Mouse (Mus musculus) embryonic stem cell, embryonic (primary cell): ENCODE measurements around the gene Rfxap.

Experiments
- CTCF ChIA-PET, 4 experiments: fragments of 300-600 bp in 2 of 4; fragments of 350-600 bp in 2 of 4; sonication (Branson Sonifier 250); formaldehyde crosslinking; loops; one replicate each; lab custom pipeline; 2022; ENCODE audit warnings: inconsistent platforms in 2 of 4; lab: Charles Lee
- POLR2A ChIA-PET, 4 experiments: fragments of 300-600 bp in 2 of 4; fragments of 350-600 bp in 2 of 4; sonication (Branson Sonifier 250); formaldehyde crosslinking; loops; one replicate each; lab custom pipeline; 2022; ENCODE audit warnings: antibody characterized with exemption in 4 of 4, inconsistent platforms in 1 of 4; lab: Charles Lee

The Rfxap gene

GRCm38 (mm10) chr3:54790601-54791000 lies 17.0 kb downstream of the Rfxap start:
- ChIA-PET POLR2A (interaction anchor here in 2 of 4 experiments (1.0 to 2.8 kb wide), 3 partner anchors 9 to 25 kb away, joined by 3 to 16 read pairs (median 3); no protein-coding TSS in a partner anchor), CTCF (interaction anchor here in 2 of 4 experiments (0.7 kb wide), 2 partner anchors 18 to 44 kb away, joined by 4 to 20 read pairs; no protein-coding TSS in a partner anchor)

DNA sequence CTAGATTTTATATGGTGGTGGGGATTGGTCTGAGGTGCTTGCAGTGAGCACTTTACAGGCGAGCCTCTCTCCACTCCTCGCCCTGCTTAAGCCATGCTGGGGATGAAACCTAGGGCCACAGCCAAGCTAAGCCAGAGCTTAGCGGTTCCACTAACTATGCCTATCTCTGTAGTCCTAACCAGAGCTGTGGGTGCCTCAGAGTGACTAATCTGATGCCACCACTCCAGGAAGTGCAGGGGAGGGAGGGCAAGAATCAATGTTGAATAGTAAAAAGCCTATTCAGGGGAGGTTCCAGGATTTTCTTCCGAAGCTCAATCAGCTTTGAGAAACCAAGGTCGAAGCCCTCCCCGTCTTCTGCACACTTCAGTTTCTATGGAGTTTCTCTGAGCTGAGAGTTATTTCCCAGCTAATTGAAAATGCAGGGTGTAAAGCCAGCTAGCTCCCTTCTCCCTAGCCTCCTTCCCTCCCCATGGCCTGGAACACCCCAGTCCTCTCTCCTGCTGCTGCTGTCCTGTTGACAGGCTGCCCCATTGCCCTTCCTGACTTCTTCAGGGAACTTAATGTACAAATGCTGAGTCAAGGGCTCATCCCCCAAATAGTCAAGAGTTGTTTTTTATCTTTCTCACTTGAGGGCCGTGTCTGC lies 31.5 kb downstream of the Rfxap start:
- POLR2A ChIA-PET: interaction anchor here in 2 of 4 experiments (1.0 to 1.1 kb wide), 3 partner anchors 9 to 83 kb away, joined by 3 read pairs; partner anchors contain the start of gene Supt20 (in 1 of the 2)

GRCm38 (mm10) chr3:54773613-54774012 lies 34.0 kb downstream of the Rfxap start:
- ChIA-PET POLR2A (interaction anchor here in 1 of 4 experiments (1.2 kb wide), 1 partner anchor 8 kb away, joined by 4 read pairs; no protein-coding TSS in a partner anchor), CTCF (interaction anchor here in 2 of 4 experiments (0.6 to 1.7 kb wide), 4 partner anchors 8 to 1690 kb away, joined by 3 to 8 read pairs (median 3); no protein-coding TSS in a partner anchor)

More for the DNA sequence above, 31.5 kb downstream of the Rfxap start:
- CTCF ChIA-PET: interaction anchor here in 2 of 4 experiments (1.1 to 1.2 kb wide), 2 partner anchors 20 to 31 kb away, joined by 3 to 4 read pairs; no protein-coding TSS in a partner anchor

DNA sequence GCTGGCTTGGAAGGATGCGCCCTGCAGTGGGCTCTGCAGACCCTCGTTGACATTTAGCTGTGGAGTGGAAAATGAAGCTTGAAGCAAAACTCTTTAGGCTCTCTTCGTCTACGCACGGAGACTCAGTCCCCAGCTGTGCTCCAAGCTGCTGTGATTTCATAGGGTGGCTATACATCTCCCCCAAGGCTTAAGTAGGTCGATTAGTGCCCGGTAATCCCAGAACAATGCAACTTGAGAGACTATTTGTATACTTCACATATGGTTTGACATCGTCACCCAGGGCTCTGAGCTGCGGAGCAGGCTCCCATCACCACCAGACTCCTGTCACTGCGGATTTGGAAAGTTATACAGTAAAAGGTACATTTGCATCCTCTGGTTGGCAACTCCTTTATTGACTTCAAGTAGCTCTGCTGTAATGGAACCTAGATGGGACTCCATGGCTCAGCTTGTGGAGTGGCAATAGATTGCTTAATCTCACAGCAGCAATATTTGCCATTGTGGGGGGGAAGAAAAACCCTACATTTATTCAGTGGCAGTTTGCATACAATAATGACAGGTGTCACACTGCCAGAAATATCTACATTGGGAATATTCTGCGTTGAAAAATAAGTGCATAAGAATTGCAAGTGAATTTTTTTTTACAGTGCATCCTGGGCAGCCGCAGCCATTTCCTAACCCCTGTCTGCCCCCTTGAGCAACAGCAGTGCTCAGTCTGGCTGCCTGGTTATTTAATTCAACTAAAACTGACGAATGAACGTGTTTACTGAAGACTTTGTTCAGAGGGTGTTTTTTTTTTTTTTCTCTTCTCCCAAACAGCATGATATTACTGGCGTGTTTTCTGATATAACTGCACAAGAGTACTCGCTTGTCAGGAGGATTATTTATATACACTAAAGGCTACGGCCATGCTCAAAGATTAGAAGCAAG lies 38.0 kb downstream of the Rfxap start:
- POLR2A ChIA-PET: interaction anchor here in 1 of 4 experiments (0.7 kb wide), 1 partner anchor 281 kb away, joined by 3 read pairs; no protein-coding TSS in a partner anchor
- CTCF ChIA-PET: interaction anchor here in 1 of 4 experiments (1.0 to 1.4 kb wide), 2 partner anchors 24 to 34 kb away, joined by 4 to 5 read pairs; partner anchors contain the start of genes Alg5 and Exosc8

- POLR2A ChIA-PET: no interaction called here
- CTCF ChIA-PET: no interaction called here
Observed at GRCm38 (mm10) chr3:54768592-54768991, 39.0 kb downstream of the Rfxap start.

DNA sequence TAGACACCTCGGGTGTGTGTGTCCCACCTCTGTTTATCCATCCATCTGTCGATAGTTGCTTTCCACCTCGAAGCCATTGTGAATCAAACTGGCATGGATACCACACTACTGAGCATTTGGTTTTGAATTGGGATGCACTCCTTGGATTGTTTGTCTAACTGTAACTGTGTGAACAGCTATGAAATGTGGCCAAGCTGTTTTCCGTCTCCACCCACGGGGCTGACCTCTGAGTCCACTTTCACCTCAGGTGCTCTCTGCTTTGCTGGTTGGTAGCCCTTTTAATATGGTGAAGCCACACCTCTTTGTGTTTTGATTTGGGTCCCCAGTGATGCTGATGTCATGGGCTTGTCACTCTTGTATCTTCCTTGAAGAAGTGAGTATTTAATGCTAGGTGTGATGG lies 40.8 kb downstream of the Rfxap start:
- POLR2A ChIA-PET: interaction anchor here in 2 of 4 experiments (0.6 to 1.5 kb wide), 5 partner anchors 11 to 74 kb away, joined by 3 to 5 read pairs (median 3); partner anchors contain the start of genes Alg5 (in 1 of the 2), Exosc8 (in 1 of the 2) and Smad9 (in 1 of the 2)
- CTCF ChIA-PET: interaction anchor here in 1 of 4 experiments (0.6 kb wide), 1 partner anchor 976 kb away, joined by 3 read pairs; no protein-coding TSS in a partner anchor

DNA sequence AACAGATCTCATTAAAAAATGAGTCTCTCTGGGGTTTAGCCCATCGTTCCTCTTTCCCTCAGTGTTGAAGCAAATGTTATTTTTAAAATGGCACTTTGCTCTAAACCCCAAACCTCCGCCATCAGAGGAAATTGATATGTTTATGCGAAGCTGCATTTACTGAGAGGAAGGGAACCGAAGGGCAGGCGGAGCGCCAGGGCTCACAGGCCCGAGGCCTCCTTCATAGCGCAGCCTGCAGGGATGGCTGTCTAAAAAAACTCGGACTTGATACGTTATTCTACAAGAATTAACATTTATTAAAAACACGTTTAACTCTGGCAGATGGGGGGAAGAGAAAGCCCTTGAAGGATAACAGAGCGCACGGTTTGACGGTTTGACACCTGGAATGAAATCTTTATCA lies 41.6 kb downstream of the Rfxap start:
- ChIA-PET CTCF (interaction anchor here in 2 of 4 experiments (0.6 to 1.0 kb wide), 2 partner anchors 32 to 976 kb away, joined by 3 to 4 read pairs; no protein-coding TSS in a partner anchor), POLR2A (interaction anchor here in 2 of 4 experiments (0.7 to 1.5 kb wide), 7 partner anchors 10 to 31 kb away, joined by 3 to 5 read pairs (median 3); partner anchors contain the start of genes Alg5 (in 1 of the 2), Exosc8 (in 1 of the 2) and Smad9 (in 1 of the 2))

GRCm38 (mm10) chr3:54765521-54765920 lies 42.1 kb downstream of the Rfxap start:
- ChIA-PET POLR2A (interaction anchor here in 3 of 4 experiments (0.5 to 1.9 kb wide), 11 partner anchors 10 to 51 kb away, joined by 3 to 7 read pairs (median 3); partner anchors contain the start of gene Smad9 (in 1 of the 3)), CTCF (interaction anchor here in 2 of 4 experiments (1.0 to 2.4 kb wide), 5 partner anchors 16 to 44 kb away, joined by 3 to 13 read pairs (median 4); no protein-coding TSS in a partner anchor)

- POLR2A ChIA-PET: interaction anchor here in 3 of 4 experiments (0.6 to 1.9 kb wide), 20 partner anchors 8 to 623 kb away, joined by 3 to 7 read pairs (median 3); partner anchors contain the start of genes Smad9 (in 2 of the 3), Supt20 (in 2 of the 3), Alg5 (in 1 of the 3) and Exosc8 (in 1 of the 3)
- CTCF ChIA-PET: interaction anchor here (0.5 to 2.4 kb wide), 10 partner anchors 8 to 293 kb away, joined by 3 to 13 read pairs (median 4); partner anchors contain the start of genes Alg5 (in 1 of the 4) and Exosc8 (in 1 of the 4)
Observed at GRCm38 (mm10) chr3:54764418-54764817, 43.2 kb downstream of the Rfxap start.

- CTCF ChIA-PET: no interaction called here
- POLR2A ChIA-PET: no interaction called here
Observed at GRCm38 (mm10) chr3:54761258-54761657, 46.3 kb downstream of the Rfxap start.

DNA sequence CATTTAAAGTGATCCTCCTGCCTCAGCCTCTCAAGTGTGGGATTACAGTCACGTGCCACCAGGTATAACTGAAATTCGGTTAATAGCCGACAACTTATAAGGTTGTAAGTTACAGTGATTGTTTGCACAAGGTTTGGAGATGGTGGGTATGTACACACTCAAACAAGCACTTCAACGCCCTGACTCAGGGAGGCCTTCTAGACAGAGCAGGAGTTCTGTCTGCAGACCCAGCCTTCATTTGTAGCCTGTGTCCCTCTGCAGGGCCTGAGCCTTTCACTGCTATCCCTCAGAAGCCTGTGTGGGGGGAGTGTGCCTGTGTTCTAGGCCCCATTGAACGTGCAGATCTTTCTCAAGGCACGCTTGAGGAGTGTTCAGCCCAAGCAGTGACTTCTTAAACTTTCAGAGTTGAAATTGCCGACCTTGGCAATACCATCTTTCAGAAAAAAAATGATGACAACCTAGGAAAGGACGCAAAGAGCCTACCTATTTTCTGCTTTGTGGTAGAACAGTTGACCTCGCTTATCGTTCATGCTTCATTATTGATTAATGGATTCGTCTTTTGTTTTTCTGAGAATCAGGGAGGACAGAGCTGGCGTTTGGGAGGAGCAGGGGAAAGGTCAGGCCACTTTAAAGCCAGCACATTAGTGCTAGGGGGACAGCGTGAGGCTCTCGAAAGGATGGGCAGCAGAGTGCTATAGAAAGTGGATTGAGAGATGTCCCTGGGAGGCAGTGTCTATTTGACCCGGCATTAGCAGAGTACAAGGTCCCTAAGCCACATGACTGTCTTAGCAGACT lies 47.1 kb downstream of the Rfxap start:
- POLR2A ChIA-PET: no interaction called here
- CTCF ChIA-PET: interaction anchor here in 1 of 4 experiments (0.6 kb wide), 1 partner anchor 15 kb away, joined by 4 read pairs; no protein-coding TSS in a partner anchor

GRCm38 (mm10) chr3:54759211-54759610 lies 48.4 kb downstream of the Rfxap start:
- CTCF ChIA-PET: interaction anchor here in 2 of 4 experiments (0.9 to 1.4 kb wide), 2 partner anchors 13 to 23 kb away, joined by 3 read pairs; no protein-coding TSS in a partner anchor
- POLR2A ChIA-PET: interaction anchor here in 2 of 4 experiments (0.6 to 1.1 kb wide), 2 partner anchors 13 to 23 kb away, joined by 3 read pairs; no protein-coding TSS in a partner anchor

- POLR2A ChIA-PET: no interaction called here
- CTCF ChIA-PET: interaction anchor here in 1 of 4 experiments (4.0 kb wide), 1 partner anchor 12 kb away, joined by 14 read pairs; no protein-coding TSS in a partner anchor
Observed at GRCm38 (mm10) chr3:54757446-54757845, 50.1 kb downstream of the Rfxap start.

DNA sequence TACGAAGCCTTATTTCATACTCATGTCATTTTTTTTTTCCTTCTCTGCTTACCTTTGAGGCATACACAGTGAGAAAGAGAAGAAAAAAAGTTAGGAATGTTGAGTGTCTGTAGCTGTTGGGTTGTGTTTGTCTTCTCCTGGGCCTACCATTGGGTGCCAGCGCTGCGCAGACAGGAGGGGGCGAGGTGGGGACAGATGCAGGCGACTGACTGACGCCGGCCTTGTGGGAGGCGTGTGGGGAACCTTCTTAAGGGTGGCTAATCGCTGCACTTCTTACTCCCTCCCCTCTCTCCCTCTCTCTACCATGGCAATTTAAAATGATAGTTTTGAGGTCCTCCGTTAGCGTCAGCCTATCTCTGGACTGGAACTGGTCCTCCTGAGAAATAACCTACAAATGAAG lies 51.5 kb downstream of the Rfxap start:
- ChIA-PET POLR2A (interaction anchor here in 2 of 4 experiments (0.6 to 1.8 kb wide), 6 partner anchors 8 to 1871 kb away, joined by 3 to 6 read pairs (median 3); no protein-coding TSS in a partner anchor), CTCF (interaction anchor here in 3 of 4 experiments (0.8 to 4.0 kb wide), 4 partner anchors 8 to 11 kb away, joined by 3 to 14 read pairs (median 6); no protein-coding TSS in a partner anchor)

- CTCF ChIA-PET: interaction anchor here in 3 of 4 experiments (0.8 to 4.0 kb wide), 5 partner anchors 9 to 20 kb away, joined by 3 to 14 read pairs (median 6); partner anchors contain the start of genes Alg5 (in 1 of the 3) and Exosc8 (in 1 of the 3)
Observed at GRCm38 (mm10) chr3:54755145-54756041, 52.2 kb downstream of the Rfxap start, which contains the start of gene Smad9. TSS of gene Smad9 (plus strand) at chr3:54755582.

More at GRCm38 (mm10) chr3:54755145-54756041, 52.2 kb downstream of the Rfxap start, which contains the start of gene Smad9:
- POLR2A ChIA-PET: interaction anchor here in 2 of 4 experiments (0.6 to 1.8 kb wide), 7 partner anchors 9 to 1870 kb away, joined by 3 to 6 read pairs (median 3); no protein-coding TSS in a partner anchor
